Mouse (Mus musculus) lung, postnatal 0 days (tissue): ENCODE measurements around the gene Fermt1.

Experiments used
- CTCF ChIP-seq: IDR thresholded peaks from 2 replicates; pipeline ENCODE4 v1.5.1; 2016; ENCODE audit warnings: antibody characterized with exemption, mild to moderate bottlenecking
- EP300 ChIP-seq: IDR thresholded peaks from 2 replicates; pipeline ENCODE4 v1.6.1; 2016; ENCODE audit warnings: antibody characterized with exemption, mild to moderate bottlenecking, control low read depth

GRCm38 (mm10) chr2:132934142-132934541 lies 11.6 kb downstream of the Fermt1 start:
- TF ChIP-seq EP300 (no peak), CTCF (no peak)
